In genomic region chr7:125036098-125036991, GRCm38 (mm10) we compare ENCODE assay signal across 13 mouse cellular contexts.
DNase-seq lines count a peak whose midpoint lies in the region; ATAC-seq and TF ChIP-seq lines count a peak whose summit lies in the region.
"Had no signal": no experiment of that assay in that cellular context is flagged by ENCODE, and none has a peak within 500 bp of the region (broad histone marks: within the 10 kb centered on the region; RNA-seq: fewer than 3 reads in every experiment).

No protein-coding gene starts in this region.

- no peak for TF ChIP-seq POLR2A in lung, adult 2 months (IDR thresholded peaks at IDR 0.05; ENCODE audit: borderline replicate concordance, extremely low read depth, low read depth, low read length)

- H3K27me3 ChIP-seq in embryonic facial prominence, embryonic 14.5 days (replicated peaks; ENCODE audit: control insufficient read depth, insufficient read depth, low read length) = no peaks in the 10 kb centered on the region
- H3K27me3 ChIP-seq in embryonic facial prominence, embryonic 10.5 days (replicated peaks; ENCODE audit: low read depth, poor library complexity, severe bottlenecking) = no peaks in the 10 kb centered on the region
- H3K27me3 ChIP-seq in forebrain, postnatal 0 days (ENCODE audit: insufficient read depth, low read length) = no peaks in the 10 kb centered on the region
- H3K27me3 ChIP-seq: limb, embryonic 15.5 days had no signal

- no peaks in the 10 kb centered on the region for H3K4me1 ChIP-seq in embryonic facial prominence, embryonic 14.5 days (ENCODE audit: control insufficient read depth, insufficient read depth, low read length)
- H3K4me1 ChIP-seq in embryonic facial prominence, embryonic 10.5 days = no peaks in the 10 kb centered on the region
- no peaks in the 10 kb centered on the region; the same call in 1 of the 2 replicates for H3K4me1 ChIP-seq in forebrain, postnatal 0 days (ENCODE audit: insufficient read depth)
- H3K4me1 ChIP-seq in lung, adult 2 months (ENCODE audit: control insufficient read depth, insufficient read depth, low read length) = no peaks in the 10 kb centered on the region
- H3K4me1 ChIP-seq: limb, embryonic 15.5 days had no signal

- no peak overlapping the region for H3K9ac ChIP-seq in embryonic facial prominence, embryonic 14.5 days (ENCODE audit: low read depth, low read length)
- H3K9ac ChIP-seq in forebrain, postnatal 0 days = no peak overlapping the region
- H3K9ac ChIP-seq: limb, embryonic 15.5 days; lung, embryonic 14.5 days had no signal

- peak; percentile 22 for DNase-seq in embryonic facial prominence, embryonic 14.5 days (ENCODE audit: low spot score)
- no peak for DNase-seq in embryonic facial prominence, embryonic 10.5 days (ENCODE audit: low spot score)
- DNase-seq in brain, adult 2 months (ENCODE audit: low read depth, low spot score) = peak; percentile 5
- DNase-seq in forebrain, postnatal 0 days = peak; percentile 34
- DNase-seq in kidney, postnatal 4 days = peak; percentile 3
- no peak for DNase-seq in lung, adult 2 months
- DNase-seq in T-cell, adult 2 months (ENCODE audit: low spot score) = no peak
- DNase-seq: adrenal gland, postnatal 25 days; lung, embryonic 14.5 days; thymus, adult 18-20 months had no signal

- no peaks in the 10 kb centered on the region for H3K9me3 ChIP-seq in embryonic facial prominence, embryonic 14.5 days (ENCODE audit: control insufficient read depth, low read length)
- no peaks in the 10 kb centered on the region for H3K9me3 ChIP-seq in embryonic facial prominence, embryonic 10.5 days
- H3K9me3 ChIP-seq in forebrain, postnatal 0 days (ENCODE audit: low read length) = no peaks in the 10 kb centered on the region
- H3K9me3 ChIP-seq: limb, embryonic 15.5 days had no signal

- no peaks in the 10 kb centered on the region for H3K36me3 ChIP-seq in embryonic facial prominence, embryonic 14.5 days (ENCODE audit: control insufficient read depth, insufficient read depth, low read length)
- H3K36me3 ChIP-seq in embryonic facial prominence, embryonic 10.5 days (replicated peaks) = no peaks in the 10 kb centered on the region
- no peaks in the 10 kb centered on the region for H3K36me3 ChIP-seq in forebrain, postnatal 0 days (ENCODE audit: insufficient read depth)
- H3K36me3 ChIP-seq: limb, embryonic 15.5 days had no signal

- WGBS in embryonic facial prominence, embryonic 14.5 days = 41% methylated on average over 10 of the region's 10 CpGs
- WGBS in embryonic facial prominence, embryonic 10.5 days = 44% methylated on average over 10 of the region's 10 CpGs
- 16% methylated on average over 10 of the region's 10 CpGs for WGBS in forebrain, postnatal 0 days
- WGBS in lung, adult 2 months = 66% methylated on average over 10 of the region's 10 CpGs

- no peak overlapping the region for H3K4me2 ChIP-seq in embryonic facial prominence, embryonic 14.5 days (ENCODE audit: low read depth, low read length)
- no peak overlapping the region for H3K4me2 ChIP-seq in forebrain, postnatal 0 days (ENCODE audit: low read depth)
- H3K4me2 ChIP-seq: limb, embryonic 15.5 days; lung, embryonic 14.5 days had no signal

- no peak for TF ChIP-seq CTCF in forebrain, postnatal 0 days (IDR thresholded peaks at IDR 0.05; ENCODE audit: low read depth)
- TF ChIP-seq CTCF in lung, adult 2 months (IDR thresholded peaks at IDR 0.05; ENCODE audit: insufficient read depth, low read length) = no peak

- H3K27ac ChIP-seq in embryonic facial prominence, embryonic 14.5 days (replicated peaks; ENCODE audit: low read depth, low read length) = no peak overlapping the region
- no peak overlapping the region for H3K27ac ChIP-seq in embryonic facial prominence, embryonic 10.5 days (replicated peaks)
- no peak overlapping the region for H3K27ac ChIP-seq in forebrain, postnatal 0 days (ENCODE audit: low read depth, low read length)
- H3K27ac ChIP-seq: left cerebral cortex, adult 2 months; limb, embryonic 15.5 days had no signal

- ATAC-seq in embryonic facial prominence, embryonic 14.5 days (ENCODE audit: low read depth) = peak; percentile 55; the same call in 1 of the 2 replicates
- peak; percentile 79 for ATAC-seq in forebrain, postnatal 0 days
- no peak for ATAC-seq in inflammation-experienced regulatory T-cells, adult 6 months

- H3K4me3 ChIP-seq in embryonic facial prominence, embryonic 14.5 days (ENCODE audit: low read depth, low read length) = no peak overlapping the region
- no peak overlapping the region for H3K4me3 ChIP-seq in embryonic facial prominence, embryonic 10.5 days
- H3K4me3 ChIP-seq in forebrain, postnatal 0 days (ENCODE audit: low read depth, low read length) = no peak overlapping the region
- no peak overlapping the region for H3K4me3 ChIP-seq in lung, adult 2 months (replicated peaks; ENCODE audit: extremely low read depth, low read depth, low read length)
- H3K4me3 ChIP-seq: left cerebral cortex, adult 2 months; limb, embryonic 15.5 days had no signal

Comparison
In these comparisons a context has a peak if more than half of its experiments do, and no peak if none do; other contexts are left out.
1. DNase-seq: peak in embryonic facial prominence, embryonic 14.5 days (single experiment), brain, adult 2 months (single experiment), forebrain, postnatal 0 days (single experiment) and kidney, postnatal 4 days (2 of 2); none in embryonic facial prominence, embryonic 10.5 days (single experiment), lung, adult 2 months (single experiment) and T-cell, adult 2 months (single experiment).